Mouse (Mus musculus) lung, adult 18-20 months (tissue): ENCODE measurements at regions not wholly inside any gene's neighbourhood (a gene's known extent, or its start where the extent isn't known, plus 50 kb on each side); places are given as distances from the start of the nearest gene placed in this dataset.
"Not testable (repeated sequence)": the region's sequence is repeated elsewhere in the genome, so short reads cannot be mapped to it uniquely, and the experiment has no call there.

Experiments used
- DNase-seq, 2 experiments: peaks; one replicate each; pipeline ENCODE4 v3.0.0; 2022; ENCODE audit warnings: mixed read lengths in 2 of 2

DNA sequence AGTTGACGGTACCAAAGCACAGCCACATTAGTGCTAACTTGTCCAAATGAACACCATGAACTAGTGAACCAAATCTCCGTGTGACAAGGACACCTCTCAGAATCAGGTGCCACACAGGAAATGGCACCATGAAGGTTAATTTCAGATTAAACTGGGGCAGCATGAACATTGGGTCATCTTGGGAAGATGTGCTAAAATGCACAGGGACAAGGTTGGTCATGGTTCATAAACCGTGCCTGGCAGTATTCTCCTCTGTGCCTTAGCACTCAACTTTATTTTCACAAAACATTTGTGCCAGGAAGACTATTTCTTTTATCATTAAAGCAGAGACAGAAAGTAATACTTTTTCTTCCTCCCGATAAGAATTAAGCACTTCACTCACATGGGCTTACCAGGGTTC is 672.6 kb downstream of the Rwdd3 start:
- no peak for DNase-seq

DNA sequence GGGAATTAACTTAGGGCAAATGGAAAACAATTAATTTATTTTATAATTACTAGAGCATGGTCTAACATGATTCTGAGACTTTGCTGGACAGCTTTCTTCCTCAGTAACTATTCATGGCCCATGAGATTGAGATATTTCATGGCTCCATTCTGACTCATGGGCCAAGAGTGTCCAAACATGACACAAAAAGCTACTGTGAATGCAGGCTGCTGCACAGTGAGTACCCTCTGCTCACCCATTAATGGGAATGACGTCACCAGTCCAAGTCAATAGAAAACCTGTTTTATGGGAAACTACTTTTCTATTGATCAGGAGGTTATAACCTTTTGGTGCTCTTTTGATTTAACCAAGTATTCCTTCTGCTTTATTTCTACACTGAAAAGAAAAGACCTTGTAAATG is 693.6 kb downstream of the Rwdd3 start:
- DNase-seq: no peak

DNA sequence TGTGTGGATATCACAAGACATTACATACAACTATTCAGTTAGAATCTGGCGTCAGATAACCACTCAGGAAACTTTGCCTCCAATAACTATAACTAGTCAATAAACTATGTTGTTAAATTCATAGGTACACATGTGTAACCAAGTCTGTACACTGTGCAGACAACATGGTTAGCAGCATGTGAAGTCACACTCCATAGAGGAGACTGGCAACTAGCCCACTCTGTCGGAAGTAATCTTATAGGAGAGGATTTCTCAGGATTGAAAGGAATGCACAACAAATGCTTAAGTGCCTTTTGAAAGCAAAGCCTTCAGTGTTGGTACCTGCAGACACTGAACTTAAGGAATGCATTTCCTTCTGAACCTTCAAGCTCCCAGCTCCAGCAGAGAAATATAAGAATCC is 693.0 kb upstream of the Ptbp2 start:
- DNase-seq: no peak

DNA sequence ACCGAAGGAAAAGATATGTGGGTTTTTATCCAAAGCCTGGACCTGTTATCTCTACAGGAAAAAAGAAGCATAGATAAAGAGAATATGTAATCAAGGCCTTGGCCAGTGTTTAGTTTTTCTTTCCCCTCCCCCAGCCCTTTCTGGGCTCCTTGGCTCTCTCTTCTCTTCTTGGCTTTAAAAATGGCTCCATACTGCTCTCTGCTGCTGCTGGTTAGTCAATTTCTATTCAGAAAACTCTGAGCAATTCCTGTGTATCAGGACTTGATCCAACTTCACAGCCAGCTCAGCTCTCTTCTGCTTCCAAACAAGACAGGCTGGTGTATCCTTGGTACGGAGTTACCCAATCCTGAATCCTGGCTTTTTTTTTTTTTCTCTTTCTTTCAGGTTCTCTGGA is 689.4 kb upstream of the Ptbp2 start:
- DNase-seq: peak in 1 of 2 experiments; percentile 16

DNA sequence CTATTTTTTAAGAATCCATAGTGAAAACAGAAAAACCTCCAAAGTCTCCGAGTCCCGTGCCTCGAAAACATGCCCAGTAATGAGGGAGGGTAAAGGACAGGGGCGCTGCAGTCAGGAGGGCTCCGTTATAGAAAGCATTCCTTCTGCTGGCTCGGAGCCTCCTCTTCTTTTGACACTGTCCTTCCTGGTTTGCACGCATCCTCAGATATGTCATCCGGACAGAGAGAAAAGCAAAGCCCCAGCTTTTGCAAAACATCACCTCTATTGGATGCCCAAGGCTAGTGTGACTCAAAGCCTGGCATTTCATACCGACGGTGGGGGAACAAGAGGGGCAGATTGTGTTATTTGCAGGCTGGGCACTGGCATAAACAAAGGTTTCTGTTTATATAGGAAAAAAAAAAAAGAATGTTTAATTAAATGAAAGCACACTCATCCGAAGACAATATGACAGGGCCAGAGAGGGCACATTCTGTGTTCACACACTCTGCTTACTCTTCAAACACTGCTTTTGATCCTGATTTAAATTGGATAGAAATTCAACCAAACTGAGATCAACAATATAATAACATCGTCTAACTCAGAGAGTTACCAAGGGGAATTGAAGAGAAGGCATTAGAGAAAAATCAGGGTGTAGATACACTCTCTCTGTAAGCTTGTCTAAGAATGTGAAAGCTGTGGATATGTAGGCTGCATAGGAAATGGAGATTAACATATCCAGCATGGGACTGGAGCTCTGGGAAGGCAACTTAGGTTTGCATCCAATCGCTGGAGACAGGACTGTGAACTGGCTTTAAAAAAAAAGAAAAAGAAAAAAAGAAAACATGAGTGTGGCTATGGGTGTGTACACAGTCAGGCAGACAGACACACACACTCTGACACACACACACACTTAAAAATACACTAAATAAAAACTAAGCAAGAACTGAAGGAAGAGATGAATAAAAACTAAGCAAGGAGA is 688.7 kb upstream of the Ptbp2 start:
- no peak for DNase-seq

DNA sequence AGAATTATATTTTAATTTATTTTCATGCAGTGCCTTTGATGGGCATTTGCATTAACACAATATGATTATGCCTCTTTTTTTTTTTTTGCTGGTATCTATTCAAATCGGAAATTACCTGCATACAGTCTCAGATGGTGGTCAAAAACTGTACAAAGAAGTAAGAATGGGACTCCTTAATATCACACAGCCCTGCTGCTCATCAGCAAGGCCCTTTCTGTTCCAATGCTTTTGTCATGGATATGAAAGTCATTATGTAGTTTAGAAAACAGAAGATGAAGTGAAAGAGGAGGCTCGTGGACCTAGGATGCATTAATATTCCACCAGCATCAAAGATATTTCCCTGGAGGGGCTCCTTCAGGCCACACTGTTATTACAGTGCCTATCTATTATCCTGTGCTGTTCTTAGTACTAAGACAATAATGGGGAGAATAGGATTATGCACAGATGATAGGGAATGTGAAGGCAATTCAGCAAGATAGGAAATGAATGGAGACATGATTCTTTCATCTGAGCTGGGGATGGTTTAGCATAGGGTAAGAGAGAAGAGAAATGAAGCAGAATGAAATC is 687.7 kb upstream of the Ptbp2 start:
- DNase-seq: no peak

DNA sequence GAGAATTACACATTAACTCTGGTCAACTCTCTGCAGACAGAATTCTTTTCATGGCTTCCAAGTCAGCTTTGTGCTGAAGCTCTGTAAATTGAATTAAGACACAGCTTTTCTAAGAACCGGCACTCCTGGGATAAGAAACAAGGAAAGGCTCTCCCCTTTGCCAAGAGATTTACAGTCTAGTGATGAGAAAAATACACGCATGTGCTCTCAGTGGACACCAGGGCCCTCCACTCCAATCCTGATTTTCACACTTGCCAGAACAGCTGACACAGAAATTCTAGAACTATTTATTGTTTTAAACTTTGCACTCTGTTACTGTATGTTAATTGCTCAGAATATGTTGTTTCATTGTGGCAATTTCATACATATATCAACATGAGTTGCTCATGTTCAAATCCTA is 684.6 kb upstream of the Ptbp2 start:
- DNase-seq: no peak

DNA sequence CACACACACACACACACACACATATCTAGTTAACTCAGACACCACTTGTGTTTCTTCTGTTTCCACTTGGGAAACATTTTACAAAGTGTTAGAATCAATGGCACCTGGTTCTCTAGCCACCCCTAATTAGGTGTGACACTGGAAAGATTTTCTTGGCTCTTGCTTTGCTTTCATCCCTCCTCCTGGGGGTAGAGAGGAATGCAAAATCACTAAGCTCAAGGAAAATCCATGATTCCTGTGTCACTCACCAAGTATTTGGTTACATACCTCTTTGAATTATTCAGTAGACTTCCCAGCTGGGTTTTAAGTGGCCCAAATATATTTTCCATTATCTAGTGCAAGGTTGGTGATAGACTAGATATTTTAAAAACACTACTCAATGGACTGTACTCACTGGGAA is 676.5 kb upstream of the Ptbp2 start:
- DNase-seq: no peak

DNA sequence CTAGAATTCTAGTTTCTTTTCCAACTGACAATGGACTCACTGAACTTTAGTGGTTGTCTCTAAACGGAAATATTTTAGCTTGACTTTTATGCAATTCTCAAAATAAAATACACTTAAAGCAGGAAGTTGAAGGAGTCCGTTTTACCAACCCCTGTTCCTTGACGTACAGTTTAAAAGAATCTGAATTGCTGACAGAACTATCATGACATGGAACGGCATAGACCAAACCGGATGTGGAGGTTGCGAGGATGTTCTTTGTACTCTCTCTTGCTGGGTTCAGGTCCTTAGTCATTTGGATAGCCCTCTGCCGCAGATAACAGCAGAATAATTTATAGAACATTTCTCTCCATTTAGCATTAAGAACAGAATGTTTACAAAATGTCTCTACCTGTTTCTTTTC is 673.6 kb upstream of the Ptbp2 start:
- no peak for DNase-seq

DNA sequence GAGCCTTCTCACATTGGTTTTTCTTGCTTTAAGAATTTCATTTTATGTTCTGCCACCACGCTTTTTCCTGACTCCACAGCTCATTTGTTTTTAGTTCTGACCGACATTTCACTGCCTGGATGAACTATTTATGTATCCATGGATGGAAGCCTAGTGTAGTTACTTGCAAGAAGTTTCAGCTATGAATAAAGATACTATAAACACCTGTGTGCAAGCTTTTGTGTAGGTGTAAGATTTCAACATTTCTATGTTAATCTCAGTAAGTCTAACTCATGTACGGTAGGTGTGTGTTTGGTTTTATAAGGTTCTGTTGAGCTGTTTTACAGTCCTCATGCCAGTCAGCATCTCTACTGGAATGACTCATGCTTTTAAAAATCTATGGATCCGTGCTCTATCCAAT is 656.9 kb upstream of the Ptbp2 start:
- no peak for DNase-seq

DNA sequence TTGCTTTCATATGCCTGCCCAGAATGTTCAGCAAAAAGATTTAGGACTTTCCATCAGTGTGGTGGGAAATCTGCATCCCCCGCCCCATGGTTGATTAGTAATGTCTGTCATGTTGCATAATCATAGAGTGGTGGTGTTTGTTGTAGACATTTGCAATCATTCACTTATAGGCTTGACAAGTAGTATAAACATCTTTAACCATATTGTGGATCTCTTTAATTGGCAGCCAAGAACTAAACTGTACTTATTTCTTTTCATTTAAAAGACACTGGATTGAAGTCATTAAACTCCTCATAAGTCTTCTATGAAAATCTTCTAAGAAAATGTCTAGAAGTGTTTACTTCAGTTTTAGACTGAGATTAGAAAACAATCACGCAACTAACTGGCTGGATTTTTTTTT is 646.0 kb upstream of the Ptbp2 start:
- DNase-seq: no peak

DNA sequence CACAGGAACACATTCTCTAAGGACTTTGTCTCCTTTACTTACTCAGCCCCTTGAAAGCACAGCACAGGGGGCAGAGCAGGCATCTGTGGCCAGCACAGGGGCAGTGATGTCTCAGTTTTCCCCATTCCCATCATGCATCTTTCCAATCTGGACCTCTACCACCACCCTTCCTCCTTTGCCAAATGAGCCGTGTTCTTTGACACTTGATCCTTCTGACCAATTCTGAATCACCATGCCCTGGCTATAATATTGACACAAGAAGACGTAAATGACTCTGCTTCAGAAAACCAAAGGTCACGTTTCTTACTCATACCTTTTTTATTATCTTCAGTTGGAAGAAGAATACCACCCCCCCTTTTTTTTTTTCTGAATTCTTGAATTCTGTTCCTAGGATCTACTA is 632.4 kb upstream of the Ptbp2 start:
- no peak for DNase-seq

DNA sequence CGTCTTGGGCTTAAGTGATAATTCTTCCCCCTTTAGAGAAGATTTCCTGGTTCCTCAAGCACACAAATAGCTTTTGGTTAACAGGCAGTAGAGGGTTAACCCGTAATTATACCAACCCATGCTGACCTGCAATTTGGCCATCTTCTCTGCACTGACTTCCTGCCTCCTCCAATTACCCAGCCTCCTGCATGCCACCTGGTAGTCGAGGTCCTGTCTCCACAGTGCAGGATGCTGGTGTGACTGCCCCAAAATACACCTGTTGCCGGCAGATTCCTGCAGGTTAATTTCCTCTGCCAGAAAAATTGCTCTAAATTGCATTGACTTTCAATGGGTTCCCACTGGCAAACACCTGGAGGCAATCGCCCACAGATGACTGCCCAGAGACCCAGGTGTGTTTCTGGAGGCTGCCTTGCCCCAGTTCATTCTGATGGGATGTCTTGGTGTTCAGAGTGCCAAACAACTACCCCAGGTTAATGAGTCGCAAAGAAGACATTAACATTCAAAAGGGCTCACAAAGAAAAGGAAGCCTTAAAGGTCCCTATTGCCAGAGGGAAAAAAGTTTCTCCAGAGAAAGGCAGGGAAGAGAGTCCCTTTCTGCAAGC is 591.5 kb upstream of the Ptbp2 start:
- no peak for DNase-seq

DNA sequence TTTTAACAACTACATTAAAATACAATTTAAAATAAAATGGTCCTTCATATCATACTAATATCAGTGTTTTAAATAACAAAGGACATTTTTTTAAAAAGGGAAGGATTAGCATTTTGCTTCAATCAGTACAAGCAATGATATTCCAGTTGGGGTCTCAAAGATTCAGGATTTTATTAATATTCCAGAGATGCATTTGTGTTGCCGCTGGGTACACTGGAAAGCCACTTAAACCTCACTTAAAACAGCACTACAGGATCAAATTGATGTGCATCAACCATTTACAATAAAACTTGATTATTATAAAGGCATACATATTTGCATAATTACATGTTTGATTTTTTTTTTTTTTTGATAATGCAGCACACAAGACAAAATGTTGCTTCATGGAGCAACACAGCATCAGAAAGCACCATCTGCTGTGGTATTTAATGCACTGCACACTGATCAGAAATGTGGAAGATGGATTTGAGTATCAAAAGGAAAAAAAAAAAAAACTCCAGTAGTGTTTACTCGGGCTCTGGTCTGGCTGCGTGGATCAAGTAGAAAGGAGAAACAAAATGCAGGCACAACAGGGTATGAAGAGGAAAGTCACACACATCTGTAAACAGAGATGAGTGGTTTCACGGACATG is 558.6 kb upstream of the Ptbp2 start:
- DNase-seq: no peak

DNA sequence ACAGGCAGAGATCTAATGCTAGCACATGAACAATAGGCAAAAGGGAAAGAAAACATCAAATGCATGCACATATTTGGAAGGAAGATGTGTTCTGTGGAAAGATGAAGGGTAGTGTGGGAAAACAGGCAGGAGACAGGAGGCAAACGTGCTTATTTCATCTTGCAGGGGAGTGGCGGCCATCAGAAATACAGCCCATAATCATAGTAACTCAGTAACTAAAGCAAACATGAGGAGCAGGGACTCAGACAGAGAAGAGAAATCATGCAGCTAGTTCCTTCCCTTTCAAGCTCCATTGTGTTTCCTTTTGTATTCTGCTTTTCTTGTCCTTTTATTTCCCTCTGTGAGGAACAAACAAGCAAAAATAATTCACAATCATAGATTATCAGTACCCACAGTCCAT is 557.6 kb upstream of the Ptbp2 start:
- no peak for DNase-seq

DNA sequence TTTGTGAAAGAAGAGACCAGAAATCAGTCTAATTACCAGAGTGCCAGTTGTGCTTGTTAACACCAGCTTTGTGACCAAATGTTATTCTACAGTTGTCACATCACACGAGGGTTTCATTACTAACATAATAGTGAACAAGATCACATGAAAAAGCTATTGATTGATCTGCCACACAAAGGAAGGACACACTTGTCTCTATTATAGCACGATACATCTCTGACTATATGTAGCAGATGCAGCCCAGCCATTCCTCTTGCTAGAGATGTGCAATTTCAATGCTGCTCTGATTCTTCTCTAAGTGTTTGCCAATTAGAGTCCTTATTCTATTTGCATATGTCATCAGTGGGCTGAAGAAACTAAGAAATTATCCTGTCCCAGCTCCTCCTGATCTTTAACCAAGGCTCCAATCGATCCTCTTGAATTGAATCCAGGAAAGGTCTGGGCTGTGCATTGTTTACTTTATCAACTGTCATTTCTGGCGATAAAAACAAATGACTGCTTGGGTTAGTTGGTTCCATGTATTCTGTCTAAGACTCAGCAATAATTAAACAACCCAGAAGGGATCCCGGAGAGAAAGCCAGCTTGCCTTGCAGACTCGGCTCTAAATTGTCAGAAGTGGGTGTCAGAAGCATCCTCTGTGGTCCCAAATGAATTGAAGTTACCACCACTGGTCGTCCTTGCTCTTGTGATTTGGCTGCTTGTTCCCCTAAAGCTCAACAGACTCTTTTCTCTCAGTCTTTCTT is 551.7 kb upstream of the Ptbp2 start:
- no peak for DNase-seq

DNA sequence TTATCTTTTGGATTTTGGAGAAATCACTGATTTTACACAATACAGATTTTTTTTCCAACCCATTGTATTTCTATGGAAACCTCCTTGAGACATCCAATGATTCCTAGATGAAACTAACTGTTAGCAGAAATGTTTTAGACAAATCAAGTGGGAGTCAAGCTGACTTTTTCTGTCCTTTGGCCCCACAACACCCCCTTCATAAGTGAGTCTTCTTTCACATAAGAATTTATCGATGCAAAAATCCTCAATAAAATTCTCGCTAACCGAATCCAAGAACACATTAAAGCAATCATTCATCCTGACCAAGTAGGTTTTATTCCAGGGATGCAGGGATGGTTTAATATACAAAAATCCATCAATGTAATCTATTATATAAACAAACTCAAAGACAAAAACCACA is 522.8 kb upstream of the Ptbp2 start:
- not testable (repeated sequence) for DNase-seq

DNA sequence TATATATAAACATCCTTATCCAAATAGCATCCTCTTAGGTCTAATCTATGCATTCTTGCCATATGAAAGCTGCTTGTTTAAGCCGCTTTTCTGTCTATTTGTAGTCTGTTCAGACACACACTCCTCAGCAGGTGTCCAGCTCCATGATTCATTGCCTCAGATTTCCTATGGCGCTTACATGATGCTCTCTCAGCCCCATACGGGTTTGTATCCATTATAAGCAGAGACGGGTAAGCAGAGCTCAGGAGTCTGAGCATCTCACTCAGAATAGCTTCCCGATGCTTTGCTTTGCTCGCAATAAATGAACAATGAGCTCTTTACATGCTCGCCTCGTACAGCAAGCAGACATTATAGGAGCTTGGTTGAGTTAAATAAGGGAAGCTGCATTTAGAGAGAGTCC is 521.3 kb upstream of the Ptbp2 start:
- no peak for DNase-seq
